Mouse (Mus musculus) kidney, adult 2 months (tissue): ENCODE results near the gene Mycbpap.

Experiments used
- CTCF ChIP-seq: fragments of 200-500 bp; conservative IDR thresholded peaks from 2 replicates; pipeline ENCODE4 v1.5.1; 2011; ENCODE audit warnings: low read depth, mild to moderate bottlenecking, control low read depth, low read length, moderate library complexity, mixed read lengths; ENCODE audit not compliant: insufficient read depth, insufficient read length
- POLR2A ChIP-seq: fragments of 200-500 bp; IDR thresholded peaks from one replicate; pipeline ENCODE4 v1.6.1; 2011; ENCODE audit warnings: low read depth, low read length, control low read depth

DNA sequence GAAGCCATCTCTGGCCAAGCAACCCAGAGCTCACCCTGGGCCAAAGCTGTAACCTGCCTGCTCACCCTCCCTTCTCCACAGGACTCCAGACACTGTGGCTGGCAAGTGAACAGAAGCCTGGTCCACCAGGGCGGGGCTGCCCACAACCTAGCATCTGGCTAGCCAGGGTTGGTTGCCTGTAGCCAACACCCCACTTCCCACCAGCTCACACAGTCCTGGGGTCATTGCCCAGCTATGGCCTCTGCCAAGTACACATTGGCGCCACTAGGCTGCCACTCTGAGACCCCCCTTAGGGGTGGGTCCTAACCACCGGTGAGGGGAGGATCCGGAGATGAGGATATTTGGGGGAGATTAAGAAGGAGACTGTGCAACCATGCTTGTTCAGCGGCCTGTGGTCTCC lies 42.3 kb upstream of the Mycbpap start:
- TF ChIP-seq CTCF = no peak
- TF ChIP-seq POLR2A = no peak
